Mouse (Mus musculus): ENCODE measurements at regions not wholly inside any gene's neighbourhood (a gene's known extent, or its start where the extent isn't known, plus 50 kb on each side); places are given as distances from the start of the nearest gene placed in this dataset.

DNA sequence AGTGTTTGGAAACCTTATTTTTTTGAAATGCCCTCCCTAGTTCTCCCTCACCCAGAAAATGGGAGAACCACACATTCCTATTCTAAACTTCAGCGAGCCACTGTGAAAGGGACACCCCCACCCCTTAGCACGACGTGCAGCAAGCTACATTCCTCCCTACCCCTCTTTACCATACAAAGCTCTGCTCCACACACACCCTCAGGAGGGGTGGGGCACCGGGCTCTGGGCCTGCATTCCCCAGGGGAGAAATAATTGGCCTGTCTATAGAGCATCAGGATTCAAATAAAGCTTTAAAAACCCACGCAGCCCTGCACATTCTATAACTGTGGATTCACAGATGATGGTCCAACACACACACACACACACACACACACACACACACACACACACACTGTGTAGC is 163.6 kb downstream of the H2al1j start:
- ATAC-seq (ENCODE audit: low FRiP score), result peak; percentile 53; the same call in 1 of the 2 replicates
- no peaks in the 10 kb centered on the region for H3K27me3 ChIP-seq

DNA sequence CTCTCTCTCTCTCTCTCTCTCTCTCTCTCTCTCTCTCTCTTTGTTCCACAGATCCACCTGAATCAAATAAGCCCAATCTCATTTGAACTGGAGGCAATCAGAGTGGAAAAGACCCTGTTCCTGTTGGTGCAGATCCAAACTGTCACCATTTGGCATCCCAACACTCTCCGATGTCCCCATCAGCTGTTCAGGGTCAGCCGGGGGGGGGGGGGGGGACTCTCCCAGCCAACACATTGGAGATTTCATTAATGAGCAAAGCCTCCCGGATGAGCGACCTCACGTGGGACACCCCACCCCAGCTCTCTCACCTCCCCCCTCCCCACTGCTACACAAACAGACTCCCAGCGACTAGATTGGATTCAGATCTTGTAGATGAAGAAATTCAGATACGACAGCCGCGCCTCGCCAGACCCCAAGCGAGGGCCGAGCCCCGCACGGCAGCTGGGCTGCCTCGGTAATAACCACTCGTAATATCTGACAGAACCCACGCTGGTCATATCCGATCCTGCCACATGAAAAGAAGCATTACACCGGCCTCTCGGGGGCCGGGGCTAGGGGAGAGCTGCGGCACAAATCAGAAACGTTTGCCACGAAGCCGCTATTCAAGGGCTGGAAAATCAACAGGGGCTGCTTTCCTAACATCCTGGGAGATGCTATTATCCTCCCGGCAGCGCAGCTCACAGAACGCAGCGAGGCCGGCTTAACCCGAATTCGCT is 164.2 kb downstream of the H2al1j start:
- H3K36me3 ChIP-seq (replicated peaks), result no peaks in the 10 kb centered on the region
- no peak overlapping the region for H3K4me3 ChIP-seq (replicated peaks)
- peak; percentile 40 for ATAC-seq (ENCODE audit: low FRiP score)
- 26% methylated on average over 31 of the region's 32 CpGs for WGBS
- no peaks in the 10 kb centered on the region for H3K27me3 ChIP-seq
- H3K9ac ChIP-seq, result no peak overlapping the region
- peaks cover 43% of the 10 kb centered on the region for H3K4me1 ChIP-seq
- H3K9me3 ChIP-seq, result no peaks in the 10 kb centered on the region
- peak overlapping the region; percentile 88 for H3K27ac ChIP-seq
- H3K4me2 ChIP-seq, result peak overlapping the region; percentile 37

More for the DNA sequence above, 163.6 kb downstream of the H2al1j start:
- no peak overlapping the region for H3K9ac ChIP-seq
- no peak overlapping the region for H3K4me3 ChIP-seq (replicated peaks)
- peak overlapping the region; percentile 88 for H3K27ac ChIP-seq
- no peak overlapping the region for H3K4me2 ChIP-seq
- whole genome bisulfite sequencing, result 27% methylated on average over 5 of the region's 5 CpGs
- no peaks in the 10 kb centered on the region for H3K9me3 ChIP-seq
- H3K4me1 ChIP-seq, result peaks cover 46% of the 10 kb centered on the region
- no peaks in the 10 kb centered on the region for H3K36me3 ChIP-seq (replicated peaks)

DNA sequence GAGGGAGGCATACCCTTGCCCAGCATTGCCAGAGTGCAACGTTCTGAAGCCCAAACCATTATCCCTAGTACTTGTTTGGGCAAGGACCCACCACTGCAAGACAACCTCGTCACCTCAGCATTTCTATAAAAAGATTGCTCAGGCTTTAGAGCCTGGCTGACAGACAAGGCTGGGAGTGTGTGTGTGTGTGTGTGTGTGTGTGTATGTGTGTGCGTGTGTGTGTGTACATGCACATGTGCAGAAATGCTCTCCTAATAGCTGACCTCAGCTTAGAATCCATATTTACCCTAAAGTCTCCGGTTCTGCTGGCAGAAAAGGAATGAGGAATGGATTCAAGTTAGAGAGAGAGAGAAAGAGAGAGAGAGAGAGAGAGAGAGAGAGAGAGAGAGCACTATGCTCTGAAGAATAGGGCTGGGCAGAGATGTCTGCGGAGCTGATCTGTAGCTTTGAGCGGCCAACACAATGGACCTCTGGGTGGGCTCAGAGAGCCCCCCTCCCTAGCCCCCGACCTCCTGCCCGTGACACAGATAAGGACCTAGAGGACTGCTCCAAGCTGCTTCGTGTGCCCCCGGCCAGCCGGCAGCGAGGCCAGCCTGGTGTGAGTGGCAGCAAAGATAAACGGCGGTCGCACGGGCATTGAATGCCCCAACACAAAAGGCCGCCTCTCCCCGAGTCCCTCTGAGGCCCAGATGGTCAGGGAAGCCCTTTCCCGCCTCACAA is 166.1 kb downstream of the H2al1j start:
- Histone ChIP-seq H3K4me1 (peaks cover 39% of the 10 kb centered on the region), H3K4me2 (peak overlapping the region; percentile 40), H3K36me3 (replicated peaks) (no peaks in the 10 kb centered on the region), H3K9me3 (no peaks in the 10 kb centered on the region), H3K9ac (no peak overlapping the region), H3K27me3 (peaks cover 5% of the 10 kb centered on the region; the same call in 1 of the 2 replicates), H3K4me3 (replicated peaks) (no peak overlapping the region), H3K27ac (peak overlapping the region; percentile 91)
- ATAC-seq (ENCODE audit: low FRiP score), result peak; percentile 76
- 29% methylated on average over 15 of the region's 19 CpGs for WGBS

DNA sequence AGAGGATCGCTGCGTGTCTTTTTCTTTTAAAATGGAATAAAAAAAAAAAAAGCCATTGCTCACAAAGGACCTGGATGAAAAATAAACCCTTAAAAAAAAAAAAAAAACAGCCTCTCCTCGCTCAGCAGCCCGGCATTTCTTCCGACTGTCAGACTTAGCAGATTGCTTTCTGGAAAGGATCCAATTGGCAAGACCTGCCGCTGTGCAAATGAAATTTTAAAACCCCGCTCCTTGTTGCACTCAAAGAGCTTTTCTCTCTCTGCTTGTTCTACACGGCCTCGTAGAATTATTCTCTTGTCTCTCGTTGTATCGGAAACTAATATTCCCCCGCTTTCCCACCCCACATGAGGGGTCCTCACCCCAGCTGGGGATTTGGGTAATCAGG is 166.6 kb downstream of the H2al1j start:
- no peak overlapping the region for H3K4me3 ChIP-seq (replicated peaks)
- H3K27ac ChIP-seq, result peak overlapping the region; percentile 91
- peak overlapping the region; percentile 40 for H3K4me2 ChIP-seq
- H3K9me3 ChIP-seq, result no peaks in the 10 kb centered on the region
- no peak overlapping the region; the same call in 1 of the 2 replicates for H3K9ac ChIP-seq
- no peaks in the 10 kb centered on the region for H3K36me3 ChIP-seq (replicated peaks)
- peaks cover 5% of the 10 kb centered on the region; the same call in 1 of the 2 replicates for H3K27me3 ChIP-seq
- 26% methylated on average over 12 of the region's 12 CpGs for WGBS
- peaks cover 39% of the 10 kb centered on the region for H3K4me1 ChIP-seq
- ATAC-seq (ENCODE audit: low FRiP score), result peak; percentile 22; the same call in 1 of the 2 replicates

DNA sequence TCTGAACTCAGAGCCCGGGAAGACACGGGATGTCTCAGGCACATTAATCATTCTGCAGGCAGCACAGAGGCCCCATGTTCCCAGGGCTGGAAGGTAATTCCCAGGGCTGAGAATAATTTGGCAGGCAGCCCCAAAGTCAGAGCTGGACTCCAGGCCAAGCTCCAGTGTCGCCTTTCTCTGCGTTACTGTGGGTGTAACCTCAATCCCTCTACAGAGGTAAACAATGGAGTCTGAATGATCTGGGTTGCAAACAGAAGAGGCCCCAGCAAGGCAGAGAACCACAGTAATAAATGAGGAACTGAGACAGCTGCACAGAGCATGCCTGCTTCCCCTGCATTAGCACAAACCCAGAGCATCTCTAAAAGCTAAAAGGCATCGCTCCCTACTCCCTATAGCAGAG is 184.8 kb downstream of the H2al1j start:
- H3K4me1 ChIP-seq, result no peaks in the 10 kb centered on the region
- WGBS, result 45% methylated on average over 5 of the region's 5 CpGs

GRCm38 (mm10) chrX:11512928-11513327 is 185.3 kb downstream of the H2al1j start:
- WGBS, result 73% methylated on average over 4 of the region's 4 CpGs
- Histone ChIP-seq H3K4me1 (no peaks in the 10 kb centered on the region), H3K9ac (no peak overlapping the region), H3K4me3 (replicated peaks) (no peak overlapping the region), H3K9me3 (no peaks in the 10 kb centered on the region), H3K36me3 (replicated peaks) (no peaks in the 10 kb centered on the region), H3K27me3 (peaks cover 24% of the 10 kb centered on the region; the same call in 1 of the 2 replicates), H3K4me2 (no peak overlapping the region), H3K27ac (no peak overlapping the region)
- no peak for ATAC-seq (ENCODE audit: low FRiP score)

More for the DNA sequence above, 184.8 kb downstream of the H2al1j start:
- Histone ChIP-seq H3K4me3 (replicated peaks) (no peak overlapping the region), H3K27me3 (peaks cover 23% of the 10 kb centered on the region; the same call in 1 of the 2 replicates), H3K9ac (no peak overlapping the region), H3K4me2 (no peak overlapping the region), H3K9me3 (no peaks in the 10 kb centered on the region), H3K27ac (no peak overlapping the region), H3K36me3 (replicated peaks) (no peaks in the 10 kb centered on the region)
- ATAC-seq (ENCODE audit: low FRiP score), result no peak

- peaks cover 51% of the 10 kb centered on the region for H3K27me3 ChIP-seq
- H3K9ac ChIP-seq, result no peak overlapping the region
- 40% methylated on average over 4 of the region's 4 CpGs for WGBS
Measured at GRCm38 (mm10) chrX:11523791-11524190, 196.2 kb downstream of the H2al1j start.

DNA sequence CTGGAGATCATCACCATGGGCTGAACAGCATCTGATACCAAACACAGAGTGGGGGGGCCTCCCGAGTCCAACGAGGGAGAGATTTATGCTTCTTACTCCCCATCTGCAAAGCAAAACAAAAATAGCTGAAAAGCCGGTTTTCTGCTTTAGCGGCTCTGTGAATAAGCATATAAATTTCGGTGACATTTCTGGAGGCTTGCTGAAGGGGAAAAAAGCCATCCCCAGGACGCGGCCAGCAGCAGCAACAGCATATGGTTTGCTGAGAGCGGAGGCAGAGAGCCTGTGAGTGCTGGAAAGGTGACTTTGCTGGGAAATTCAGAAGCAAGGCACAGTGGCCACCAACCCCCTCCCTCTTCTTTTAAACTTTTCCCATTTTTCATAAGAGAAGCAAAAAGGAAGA is 197.7 kb downstream of the H2al1j start:
- no peaks in the 10 kb centered on the region for H3K36me3 ChIP-seq (replicated peaks)
- ATAC-seq (ENCODE audit: low FRiP score), result no peak
- H3K4me3 ChIP-seq (replicated peaks), result no peak overlapping the region
- H3K9me3 ChIP-seq, result no peaks in the 10 kb centered on the region
- H3K27ac ChIP-seq, result no peak overlapping the region
- peaks cover 43% of the 10 kb centered on the region for H3K27me3 ChIP-seq
- 84% methylated on average over 8 of the region's 8 CpGs for WGBS
- no peak overlapping the region for H3K9ac ChIP-seq
- no peaks in the 10 kb centered on the region for H3K4me1 ChIP-seq
- H3K4me2 ChIP-seq, result no peak overlapping the region

More at GRCm38 (mm10) chrX:11523791-11524190, 196.2 kb downstream of the H2al1j start:
- no peak overlapping the region for H3K4me3 ChIP-seq (replicated peaks)
- H3K27ac ChIP-seq, result no peak overlapping the region
- no peaks in the 10 kb centered on the region for H3K9me3 ChIP-seq
- no peaks in the 10 kb centered on the region for H3K36me3 ChIP-seq (replicated peaks)
- no peak overlapping the region for H3K4me2 ChIP-seq
- no peak for ATAC-seq (ENCODE audit: low FRiP score)
- H3K4me1 ChIP-seq, result no peaks in the 10 kb centered on the region

GRCm38 (mm10) chrX:11528589-11528988 is 201.0 kb downstream of the H2al1j start:
- H3K9ac ChIP-seq, result no peak overlapping the region
- H3K4me3 ChIP-seq (replicated peaks), result no peak overlapping the region
- no peak for ATAC-seq (ENCODE audit: low FRiP score)
- H3K4me1 ChIP-seq, result peaks cover 6% of the 10 kb centered on the region
- H3K4me2 ChIP-seq, result no peak overlapping the region
- H3K9me3 ChIP-seq, result no peaks in the 10 kb centered on the region
- H3K36me3 ChIP-seq (replicated peaks), result no peaks in the 10 kb centered on the region
- peaks cover 58% of the 10 kb centered on the region for H3K27me3 ChIP-seq
- WGBS, result 82% methylated on average over 5 of the region's 5 CpGs
- H3K27ac ChIP-seq, result no peak overlapping the region

DNA sequence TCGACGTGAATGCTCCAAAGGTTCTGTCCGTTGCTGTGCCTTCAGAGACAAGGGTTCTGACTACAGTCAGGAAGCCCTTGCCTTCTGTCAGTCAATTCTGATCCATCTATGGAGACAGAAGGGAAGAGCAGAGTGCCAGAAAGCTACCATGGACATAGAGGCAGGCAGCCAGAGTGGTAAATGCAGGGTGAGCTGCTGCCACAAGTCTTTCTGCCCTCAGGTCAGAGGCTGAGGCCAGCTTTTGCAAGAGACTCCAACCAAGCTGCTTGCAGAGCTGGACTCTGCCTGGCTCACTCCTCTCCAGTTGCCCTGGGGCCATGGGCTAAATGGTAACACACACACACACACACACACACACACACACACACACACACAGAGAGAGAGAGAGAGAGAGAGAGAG is 201.6 kb downstream of the H2al1j start:
- no peak for ATAC-seq (ENCODE audit: low FRiP score)
- Histone ChIP-seq H3K4me1 (peaks cover 6% of the 10 kb centered on the region), H3K9me3 (no peaks in the 10 kb centered on the region), H3K9ac (no peak overlapping the region), H3K27ac (no peak overlapping the region), H3K27me3 (peaks cover 57% of the 10 kb centered on the region), H3K36me3 (replicated peaks) (no peaks in the 10 kb centered on the region), H3K4me3 (replicated peaks) (no peak overlapping the region), H3K4me2 (no peak overlapping the region)
- 77% methylated on average over 3 of the region's 3 CpGs for WGBS

DNA sequence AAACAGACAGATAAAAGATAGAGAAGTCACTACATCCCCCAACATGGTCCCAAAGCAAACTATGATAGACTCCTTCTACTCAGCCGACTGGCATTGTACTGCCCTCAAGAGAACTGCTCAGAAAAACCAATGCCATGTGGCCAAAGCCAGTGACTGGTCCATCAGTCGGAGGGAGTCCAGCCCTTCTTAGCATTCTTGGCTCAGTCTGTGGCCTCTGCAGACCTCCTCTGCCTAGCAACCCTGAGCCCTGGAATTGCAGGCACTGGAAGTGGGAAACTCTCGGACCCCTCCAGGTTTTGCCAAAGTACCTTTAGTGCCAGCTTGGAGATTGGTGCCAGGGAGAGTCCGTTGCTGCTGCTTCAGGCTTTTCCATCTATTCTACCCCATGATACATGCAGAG is 205.2 kb downstream of the H2al1j start:
- Histone ChIP-seq H3K4me3 (replicated peaks) (no peak overlapping the region), H3K27me3 (peaks cover 40% of the 10 kb centered on the region; the same call in 1 of the 2 replicates), H3K9ac (no peak overlapping the region), H3K4me2 (no peak overlapping the region), H3K36me3 (replicated peaks) (no peaks in the 10 kb centered on the region), H3K27ac (no peak overlapping the region), H3K9me3 (no peaks in the 10 kb centered on the region), H3K4me1 (peaks cover 6% of the 10 kb centered on the region)
- ATAC-seq (ENCODE audit: low FRiP score), result no peak
- WGBS, result 68% methylated on average over 4 of the region's 4 CpGs

- no peaks in the 10 kb centered on the region for H3K9me3 ChIP-seq
- peak overlapping the region; percentile 37 for H3K27ac ChIP-seq
- H3K4me3 ChIP-seq (replicated peaks), result no peak overlapping the region
- H3K4me1 ChIP-seq, result peaks cover 6% of the 10 kb centered on the region
- H3K9ac ChIP-seq, result no peak overlapping the region
- H3K4me2 ChIP-seq, result no peak overlapping the region
- ATAC-seq (ENCODE audit: low FRiP score), result peak; percentile 79
- 39% methylated on average over 8 of the region's 8 CpGs for WGBS
- H3K27me3 ChIP-seq, result peaks cover 38% of the 10 kb centered on the region; the same call in 1 of the 2 replicates
- no peaks in the 10 kb centered on the region for H3K36me3 ChIP-seq (replicated peaks)
Measured at GRCm38 (mm10) chrX:11533871-11534270, 206.2 kb downstream of the H2al1j start.

All from forebrain, embryonic 12.5 days (tissue).